Mouse (Mus musculus) midbrain, embryonic 16.5 days (tissue): ENCODE results near the gene Arhgap17. TPM values are rescaled to one million over a fixed set of nuclear protein-coding genes. Genes with fewer than 3 reads are reported as not detected.

Experiments
- ATAC-seq: fragments of 200-750 bp; cut with Nextera tagmentation; 2 replicates; pipeline ENCODE4 v1.8.0; 2017; ENCODE audit warnings: moderate TSS enrichment
- H3K27ac ChIP-seq: fragments of 300-500 bp; sonication (generic); 2 replicates; pipeline ENCODE4 v1.5.1; 2014; ENCODE audit warnings: mild to moderate bottlenecking, low read length, mixed read lengths
- H3K27me3 ChIP-seq: fragments of 300-500 bp; sonication (generic); 2 replicates; pipeline ENCODE4 v1.6.1; 2014; ENCODE audit warnings: low read depth, low read length, mixed read lengths; ENCODE audit not compliant: control insufficient read depth, insufficient read depth
- H3K36me3 ChIP-seq: fragments of 300-500 bp; sonication (generic); 2 replicates; pipeline ENCODE4 v1.6.1; 2014; ENCODE audit warnings: mild to moderate bottlenecking, low read length, moderate library complexity, mixed read lengths; ENCODE audit not compliant: control insufficient read depth, insufficient read depth
- H3K4me1 ChIP-seq: fragments of 300-500 bp; sonication (generic); 2 replicates; pipeline ENCODE4 v1.6.1; 2014; ENCODE audit warnings: mild to moderate bottlenecking, low read length, mixed read lengths; ENCODE audit not compliant: control insufficient read depth, insufficient read depth
- H3K4me2 ChIP-seq: fragments of 300-500 bp; sonication (generic); 2 replicates; pipeline ENCODE4 v1.6.1; 2014; ENCODE audit warnings: mild to moderate bottlenecking, low read length, mixed read lengths
- H3K4me3 ChIP-seq: fragments of 300-500 bp; sonication (generic); 2 replicates; pipeline ENCODE4 v1.5.1; 2014; ENCODE audit warnings: low read depth, mild to moderate bottlenecking, low read length, moderate library complexity, mixed read lengths
- H3K9ac ChIP-seq: fragments of 300-500 bp; sonication (generic); 2 replicates; pipeline ENCODE4 v1.6.1; 2014; ENCODE audit warnings: low read depth, low read length, mixed read lengths
- H3K9me3 ChIP-seq: fragments of 300-500 bp; sonication (generic); replicated peaks from 2 replicates; pipeline ENCODE4 v1.6.1; 2014; ENCODE audit warnings: mild to moderate bottlenecking, low read length, mixed read lengths; ENCODE audit not compliant: control insufficient read depth, poor library complexity, severe bottlenecking
- WGBS: fragments of 180-500 bp; shearing (Covaris S2); extraction: QIAGEN DNeasy Blood & Tissue Kit; methylation state at CpG from one replicate; pipeline ENCODE4 v1.1.7; 2014; 5-methylcytosine and 5-hydroxymethylcytosine counted together
- polyA plus RNA-seq: library from polyadenylated mRNA; unstranded; fragments of >200 nt; fragmentation: Nextera tagmentation; extraction: Ambion mirVana; gene quantifications from 2 replicates; pipeline ENCODE4 v1.2.1, GENCODE M21; 2015

The Arhgap17 gene
- polyA plus RNA-seq, 1 experiment from 2014 or later: 8.3 TPM

- H3K36me3 ChIP-seq: peaks cover 11% of the 10 kb centered on the region
- 72% methylated on average over 5 of the region's 5 CpGs for WGBS
Measured at GRCm38 (mm10) chr7:123311836-123312235, 57.9 kb downstream of the Arhgap17 start.

DNA sequence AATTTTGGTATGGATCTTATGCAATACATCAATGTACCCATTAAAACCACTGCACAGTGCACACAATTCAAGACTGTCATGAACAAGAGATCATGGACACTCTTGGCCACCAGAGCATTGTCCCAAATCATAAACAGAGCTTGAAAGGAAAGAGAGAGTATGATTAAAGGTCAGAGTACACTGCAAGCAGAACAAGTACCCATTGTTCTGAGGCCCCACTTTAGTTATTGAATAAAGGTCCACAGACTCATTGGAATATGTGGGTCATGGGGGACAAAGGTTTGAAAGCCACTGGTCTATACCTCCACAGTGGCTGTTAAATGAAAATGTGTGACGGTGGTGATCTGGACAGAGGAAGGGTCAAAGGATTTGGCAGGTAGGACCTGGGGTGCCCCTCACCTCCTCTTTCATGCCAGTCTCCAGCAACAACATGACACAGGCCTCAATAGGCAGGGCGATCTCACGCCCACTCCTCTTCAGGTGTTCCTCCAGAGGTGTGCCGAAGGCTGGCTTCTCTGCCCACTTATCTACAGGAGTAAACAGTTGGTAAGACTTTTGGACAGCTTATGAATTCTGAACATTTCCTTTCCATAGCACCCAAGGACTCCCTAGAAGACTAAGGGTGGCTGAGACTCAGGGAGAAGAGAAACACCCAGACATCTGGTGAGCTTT is 61.7 kb downstream of the Arhgap17 start:
- no peaks in the 10 kb centered on the region for H3K27me3 ChIP-seq
- H3K9me3 ChIP-seq: no peaks in the 10 kb centered on the region
- 96% methylated on average over 4 of the region's 4 CpGs for WGBS
- H3K4me2 ChIP-seq: no peak overlapping the region
- H3K36me3 ChIP-seq: peaks cover 23% of the 10 kb centered on the region
- H3K4me1 ChIP-seq: no peaks in the 10 kb centered on the region
- H3K9ac ChIP-seq: no peak overlapping the region
- no peak overlapping the region for H3K27ac ChIP-seq
- no peak for ATAC-seq
- no peak overlapping the region for H3K4me3 ChIP-seq

More at GRCm38 (mm10) chr7:123311836-123312235, 57.9 kb downstream of the Arhgap17 start:
- Histone ChIP-seq H3K4me2 (no peak overlapping the region), H3K4me3 (no peak overlapping the region), H3K9me3 (no peaks in the 10 kb centered on the region), H3K9ac (no peak overlapping the region), H3K27ac (no peak overlapping the region), H3K27me3 (no peaks in the 10 kb centered on the region), H3K4me1 (no peaks in the 10 kb centered on the region)
- ATAC-seq: no peak

DNA sequence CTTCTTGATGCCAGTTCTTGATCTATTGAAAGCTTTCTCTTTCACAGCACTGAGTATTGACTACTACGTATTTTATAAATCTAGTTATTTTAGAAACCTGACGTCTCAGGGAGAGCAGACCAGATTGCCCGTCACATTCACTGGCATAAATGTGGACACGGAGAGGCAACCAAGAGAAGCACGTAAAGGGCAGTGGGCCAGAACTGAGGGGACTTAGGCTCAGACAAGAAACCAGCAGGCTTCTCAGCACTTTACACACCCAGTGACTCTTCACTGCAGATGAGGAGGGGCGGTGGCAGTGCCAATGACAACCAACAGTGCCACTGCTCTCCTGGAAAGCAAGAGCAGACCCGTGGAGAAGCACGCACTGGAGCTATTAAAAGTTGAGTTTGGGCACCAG is 62.5 kb downstream of the Arhgap17 start:
- Histone ChIP-seq H3K27me3 (no peaks in the 10 kb centered on the region), H3K4me2 (no peak overlapping the region), H3K9ac (no peak overlapping the region), H3K36me3 (peaks cover 23% of the 10 kb centered on the region), H3K9me3 (no peaks in the 10 kb centered on the region), H3K27ac (no peak overlapping the region), H3K4me1 (no peaks in the 10 kb centered on the region), H3K4me3 (no peak overlapping the region)
- WGBS: 96% methylated on average over 8 of the region's 8 CpGs
- no peak for ATAC-seq

DNA sequence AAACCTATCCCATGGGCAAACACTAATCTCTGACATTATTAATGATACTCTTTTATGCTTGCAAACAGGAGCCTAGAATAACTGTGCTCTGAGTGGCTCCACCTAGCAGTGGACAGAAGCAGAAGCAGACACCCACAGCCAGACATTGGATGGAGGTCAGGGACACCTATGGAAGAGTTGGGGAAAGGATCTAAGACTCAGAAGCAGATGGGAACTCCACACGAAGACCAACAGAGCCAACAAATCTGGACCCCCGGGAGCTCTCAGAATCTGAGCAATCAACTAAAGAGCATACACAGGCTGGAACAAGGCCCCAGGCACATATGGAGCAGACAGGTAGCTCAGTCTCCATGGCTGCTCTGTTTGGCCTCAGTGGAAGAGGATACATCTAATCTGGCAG is 64.3 kb downstream of the Arhgap17 start:
- Histone ChIP-seq H3K9ac (no peak overlapping the region), H3K36me3 (peaks cover 23% of the 10 kb centered on the region), H3K27ac (no peak overlapping the region), H3K4me2 (no peak overlapping the region), H3K4me1 (no peaks in the 10 kb centered on the region), H3K4me3 (no peak overlapping the region), H3K27me3 (no peaks in the 10 kb centered on the region), H3K9me3 (no peaks in the 10 kb centered on the region)
- no peak for ATAC-seq
- WGBS: 93% methylated on average over 2 of the region's 2 CpGs

DNA sequence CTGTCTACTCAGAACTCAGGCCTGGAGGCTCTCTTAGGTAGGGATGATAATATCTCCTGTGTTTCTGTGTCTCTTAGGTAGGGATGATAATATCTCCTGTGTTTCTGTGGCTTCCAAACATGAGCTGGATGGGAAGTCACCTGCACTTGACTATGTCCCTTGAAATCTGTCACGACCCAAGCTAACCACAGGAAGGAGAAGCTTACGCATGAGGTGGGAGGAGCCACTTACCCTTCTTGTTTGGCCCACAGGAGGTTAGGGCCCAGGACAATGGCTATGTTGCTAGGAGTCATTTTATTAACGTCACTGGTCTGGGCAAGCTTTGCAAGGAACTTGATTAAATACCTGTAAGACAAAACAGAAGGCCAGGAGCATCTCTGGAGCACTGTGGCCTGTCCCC is 69.5 kb downstream of the Arhgap17 start:
- no peaks in the 10 kb centered on the region for H3K27me3 ChIP-seq
- H3K4me3 ChIP-seq: no peak overlapping the region
- H3K27ac ChIP-seq: no peak overlapping the region
- H3K4me2 ChIP-seq: no peak overlapping the region
- H3K9me3 ChIP-seq: no peaks in the 10 kb centered on the region
- WGBS: 84% methylated on average over 3 of the region's 3 CpGs
- ATAC-seq: no peak
- peaks cover 10% of the 10 kb centered on the region for H3K36me3 ChIP-seq
- no peak overlapping the region for H3K9ac ChIP-seq
- no peaks in the 10 kb centered on the region for H3K4me1 ChIP-seq

GRCm38 (mm10) chr7:123298225-123298624 is 71.5 kb downstream of the Arhgap17 start:
- Histone ChIP-seq H3K36me3 (peaks cover 7% of the 10 kb centered on the region; the same call in 1 of the 2 replicates), H3K27ac (no peak overlapping the region), H3K27me3 (no peaks in the 10 kb centered on the region), H3K4me2 (no peak overlapping the region), H3K4me1 (no peaks in the 10 kb centered on the region), H3K9me3 (no peaks in the 10 kb centered on the region), H3K9ac (no peak overlapping the region), H3K4me3 (no peak overlapping the region)
- WGBS: 77% methylated on average over 3 of the region's 3 CpGs
- no peak for ATAC-seq

DNA sequence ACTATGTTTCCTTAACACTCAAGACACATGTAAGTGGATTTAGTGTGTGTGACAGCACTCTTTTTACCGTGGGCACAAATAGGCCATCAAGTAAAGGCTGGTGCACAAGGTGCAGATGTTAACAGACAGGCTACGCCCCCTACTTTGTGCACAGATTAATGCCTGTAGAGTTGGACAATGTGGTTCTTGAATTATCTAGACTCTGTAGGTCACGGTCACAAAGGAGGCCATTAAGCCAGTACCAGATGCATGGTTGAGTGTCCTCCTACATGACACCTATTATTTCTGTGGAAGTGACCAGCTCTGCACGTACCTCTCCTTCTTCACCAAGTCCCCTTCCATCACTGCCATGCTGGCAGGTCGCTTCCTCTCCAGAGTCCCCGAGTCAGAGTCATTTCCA is 73.6 kb downstream of the Arhgap17 start:
- Histone ChIP-seq H3K9me3 (no peaks in the 10 kb centered on the region), H3K9ac (no peak overlapping the region), H3K27me3 (no peaks in the 10 kb centered on the region), H3K27ac (no peak overlapping the region), H3K4me1 (no peaks in the 10 kb centered on the region), H3K4me3 (no peak overlapping the region), H3K4me2 (no peak overlapping the region), H3K36me3 (peaks cover 14% of the 10 kb centered on the region; the same call in 1 of the 2 replicates)
- no peak for ATAC-seq
- WGBS: 66% methylated on average over 6 of the region's 6 CpGs

- no peaks in the 10 kb centered on the region for H3K9me3 ChIP-seq
- H3K27ac ChIP-seq: no peak overlapping the region
- no peak overlapping the region for H3K4me2 ChIP-seq
- H3K4me1 ChIP-seq: no peaks in the 10 kb centered on the region
- no peak for ATAC-seq
- H3K36me3 ChIP-seq: peaks cover 14% of the 10 kb centered on the region; the same call in 1 of the 2 replicates
- H3K27me3 ChIP-seq: no peaks in the 10 kb centered on the region
- 74% methylated on average over 7 of the region's 7 CpGs for WGBS
- no peak overlapping the region for H3K9ac ChIP-seq
- no peak overlapping the region for H3K4me3 ChIP-seq
Measured at GRCm38 (mm10) chr7:123295423-123295822, 74.3 kb downstream of the Arhgap17 start.

DNA sequence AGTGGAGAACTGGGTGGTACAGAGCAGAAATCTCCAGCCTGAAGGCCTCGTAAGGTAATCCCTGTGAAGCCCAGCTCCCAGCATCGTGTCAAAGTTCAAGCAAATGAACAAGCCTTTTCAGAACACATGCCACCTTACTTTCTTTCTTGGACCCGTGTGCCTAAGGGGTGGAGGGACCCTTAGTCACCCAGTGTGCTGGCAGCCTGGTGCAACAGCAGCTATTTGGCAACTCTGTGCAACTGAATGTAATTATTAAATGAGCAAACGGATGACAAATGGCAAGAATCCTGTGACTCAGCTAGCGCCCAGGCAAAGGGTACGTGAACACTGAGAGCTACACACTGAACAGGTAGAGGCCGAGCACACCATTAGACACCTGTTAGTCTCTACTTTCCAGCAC is 75.8 kb downstream of the Arhgap17 start:
- Histone ChIP-seq H3K27ac (no peak overlapping the region), H3K9ac (no peak overlapping the region), H3K4me3 (no peak overlapping the region), H3K9me3 (no peaks in the 10 kb centered on the region), H3K27me3 (no peaks in the 10 kb centered on the region), H3K4me2 (no peak overlapping the region), H3K36me3 (peaks cover 11% of the 10 kb centered on the region; the same call in 1 of the 2 replicates), H3K4me1 (no peaks in the 10 kb centered on the region)
- WGBS: 92% methylated on average over 7 of the region's 7 CpGs
- ATAC-seq: no peak
